Mouse (Mus musculus): ENCODE measurements at regions not wholly inside any gene's neighbourhood (a gene's known extent, or its start where the extent isn't known, plus 50 kb on each side); places are given as distances from the start of the nearest gene placed in this dataset.

DNA sequence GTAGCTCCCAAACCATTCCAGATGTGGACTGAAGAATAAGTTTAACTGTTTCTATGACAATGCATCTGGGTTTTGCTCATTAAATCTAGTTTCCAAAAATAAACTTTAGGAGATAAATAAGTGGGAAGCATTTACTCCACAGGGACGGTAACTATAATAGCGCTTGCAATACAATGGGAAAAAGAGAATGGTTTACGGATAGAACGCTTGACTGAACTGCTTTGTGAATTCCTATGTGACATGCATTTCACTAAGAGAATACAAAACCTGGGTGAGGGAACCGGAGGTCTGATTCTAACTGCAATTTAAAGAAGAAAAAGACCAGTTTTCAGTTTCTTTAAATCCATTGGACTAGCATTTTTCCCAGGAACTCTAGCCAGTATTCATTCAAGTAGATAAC is 704.1 kb upstream of the Marcks start:
- WGBS (ENCODE audit: insufficient replicate concordance) = 80% methylated on average over 5 of the region's 5 CpGs
- H3K27me3 ChIP-seq (ENCODE audit: insufficient read depth, low read length) = no peaks in the 10 kb centered on the region
- no peak for ATAC-seq

DNA sequence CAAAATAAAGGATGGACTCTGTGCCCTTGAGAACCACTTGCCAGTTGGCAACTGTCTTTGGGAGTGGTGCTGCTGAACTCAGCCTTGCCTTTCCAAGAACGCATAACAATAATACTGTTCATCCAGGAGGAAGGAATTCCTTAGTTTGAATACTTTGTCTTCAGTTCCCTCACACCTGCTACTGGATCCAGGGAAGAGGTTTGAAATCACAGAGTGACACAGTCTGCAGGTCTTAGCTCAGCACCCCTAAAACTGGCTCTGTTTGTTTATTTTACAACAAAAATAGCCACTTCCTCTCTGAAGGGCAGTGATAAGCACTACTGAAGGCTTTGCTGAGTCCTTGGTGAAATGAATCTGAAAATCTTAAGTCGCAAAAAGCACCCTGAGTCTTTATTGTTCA is 703.1 kb upstream of the Marcks start:
- 50% methylated on average over 2 of the region's 2 CpGs for WGBS (ENCODE audit: insufficient replicate concordance)
- no peaks in the 10 kb centered on the region for H3K9me3 ChIP-seq (ENCODE audit: low read length)
- DNase-seq = no peak
- no peak overlapping the region for H3K4me3 ChIP-seq (ENCODE audit: low read depth, low read length)
- H3K4me1 ChIP-seq (ENCODE audit: insufficient read depth) = no peaks in the 10 kb centered on the region
- H3K27ac ChIP-seq (ENCODE audit: low read depth) = no peak overlapping the region
- ATAC-seq = no peak
- H3K9ac ChIP-seq (replicated peaks) = no peak overlapping the region
- no peaks in the 10 kb centered on the region for H3K27me3 ChIP-seq (ENCODE audit: insufficient read depth, low read length)
- H3K36me3 ChIP-seq (replicated peaks; ENCODE audit: insufficient read depth, low read length) = no peaks in the 10 kb centered on the region
- TF ChIP-seq CTCF (IDR thresholded peaks at IDR 0.05; ENCODE audit: low read depth) (no peak), EP300 (IDR thresholded peaks at IDR 0.05; ENCODE audit: low read depth) (no peak)
- H3K4me2 ChIP-seq (ENCODE audit: low read depth, low read length) = no peak overlapping the region

More for the DNA sequence above, 704.1 kb upstream of the Marcks start:
- Histone ChIP-seq H3K36me3 (replicated peaks; ENCODE audit: insufficient read depth, low read length) (no peaks in the 10 kb centered on the region), H3K9me3 (ENCODE audit: low read length) (no peaks in the 10 kb centered on the region), H3K9ac (replicated peaks) (no peak overlapping the region), H3K4me1 (ENCODE audit: insufficient read depth) (no peaks in the 10 kb centered on the region), H3K4me3 (ENCODE audit: low read depth, low read length) (no peak overlapping the region), H3K4me2 (ENCODE audit: low read depth, low read length) (no peak overlapping the region), H3K27ac (ENCODE audit: low read depth) (no peak overlapping the region)
- DNase-seq = no peak
- no peak for TF ChIP-seq EP300 (IDR thresholded peaks at IDR 0.05; ENCODE audit: low read depth)
- TF ChIP-seq CTCF (IDR thresholded peaks at IDR 0.05; ENCODE audit: low read depth) = no peak

DNA sequence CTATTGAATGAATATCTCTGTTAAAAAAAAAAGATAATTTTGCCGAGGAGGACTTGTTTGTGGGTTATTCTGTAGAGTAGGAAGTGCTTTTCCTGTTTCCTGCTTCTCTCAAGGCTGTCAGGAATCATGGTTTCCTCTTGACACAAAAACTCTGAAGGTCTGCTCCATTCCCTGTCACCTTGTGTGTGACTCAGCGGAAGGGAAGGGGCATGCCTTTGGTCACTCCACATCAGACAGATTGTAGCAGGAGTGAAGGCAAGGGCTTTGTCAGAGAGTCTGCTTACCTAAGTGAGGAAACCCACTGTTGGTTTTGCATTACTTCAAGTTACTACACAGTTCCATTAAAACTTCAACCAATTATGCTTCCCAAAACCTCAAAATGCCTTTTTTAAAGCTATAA is 699.0 kb upstream of the Marcks start:
- TF ChIP-seq EP300 (IDR thresholded peaks at IDR 0.05; ENCODE audit: low read depth) (0 out of 2 replicates have a peak, but pooled peaks have one; percentile 26), CTCF (IDR thresholded peaks at IDR 0.05; ENCODE audit: low read depth) (no peak)
- 43% methylated on average over 2 of the region's 2 CpGs for WGBS (ENCODE audit: insufficient replicate concordance)
- H3K36me3 ChIP-seq (replicated peaks; ENCODE audit: insufficient read depth, low read length) = no peaks in the 10 kb centered on the region
- H3K4me2 ChIP-seq (ENCODE audit: low read depth, low read length) = no peak overlapping the region
- H3K9ac ChIP-seq (replicated peaks) = no peak overlapping the region
- H3K27me3 ChIP-seq (ENCODE audit: insufficient read depth, low read length) = no peaks in the 10 kb centered on the region
- no peak overlapping the region for H3K4me3 ChIP-seq (ENCODE audit: low read depth, low read length)
- no peak for DNase-seq
- ATAC-seq = no peak
- H3K9me3 ChIP-seq (ENCODE audit: low read length) = no peaks in the 10 kb centered on the region
- H3K4me1 ChIP-seq (ENCODE audit: insufficient read depth) = no peaks in the 10 kb centered on the region
- H3K27ac ChIP-seq (ENCODE audit: low read depth) = no peak overlapping the region; the same call in 1 of the 2 replicates

DNA sequence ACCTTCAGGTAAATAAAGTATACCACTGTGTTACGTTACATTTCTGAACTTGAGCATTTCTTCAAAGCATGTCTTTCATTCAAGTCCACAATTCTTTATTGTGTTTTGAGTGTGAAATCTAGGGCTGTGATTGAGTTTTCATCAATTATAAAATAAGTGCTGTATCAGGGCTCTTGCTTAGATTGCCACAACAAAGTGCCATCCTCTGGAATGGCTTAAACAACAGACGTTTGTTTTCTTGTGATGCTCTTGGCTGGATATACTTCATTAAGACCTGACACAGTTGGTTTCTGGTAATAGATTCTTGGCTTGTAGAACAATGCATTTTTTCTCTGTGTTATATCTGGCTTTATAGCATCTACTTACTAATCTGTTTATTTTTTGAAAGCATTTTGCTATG is 674.3 kb upstream of the Marcks start:
- DNase-seq = no peak
- H3K9me3 ChIP-seq (ENCODE audit: low read length) = no peaks in the 10 kb centered on the region
- no peak overlapping the region for H3K27ac ChIP-seq (ENCODE audit: low read depth)
- H3K4me1 ChIP-seq (ENCODE audit: insufficient read depth) = no peaks in the 10 kb centered on the region
- H3K9ac ChIP-seq (replicated peaks) = no peak overlapping the region
- H3K4me2 ChIP-seq (ENCODE audit: low read depth, low read length) = no peak overlapping the region
- no peak overlapping the region for H3K4me3 ChIP-seq (ENCODE audit: low read depth, low read length)
- no peaks in the 10 kb centered on the region for H3K36me3 ChIP-seq (replicated peaks; ENCODE audit: insufficient read depth, low read length)
- WGBS (ENCODE audit: insufficient replicate concordance) = 76% methylated on average over 2 of the region's 2 CpGs
- ATAC-seq = no peak
- TF ChIP-seq CTCF (IDR thresholded peaks at IDR 0.05; ENCODE audit: low read depth) (no peak), EP300 (IDR thresholded peaks at IDR 0.05; ENCODE audit: low read depth) (no peak)
- no peaks in the 10 kb centered on the region for H3K27me3 ChIP-seq (ENCODE audit: insufficient read depth, low read length)

DNA sequence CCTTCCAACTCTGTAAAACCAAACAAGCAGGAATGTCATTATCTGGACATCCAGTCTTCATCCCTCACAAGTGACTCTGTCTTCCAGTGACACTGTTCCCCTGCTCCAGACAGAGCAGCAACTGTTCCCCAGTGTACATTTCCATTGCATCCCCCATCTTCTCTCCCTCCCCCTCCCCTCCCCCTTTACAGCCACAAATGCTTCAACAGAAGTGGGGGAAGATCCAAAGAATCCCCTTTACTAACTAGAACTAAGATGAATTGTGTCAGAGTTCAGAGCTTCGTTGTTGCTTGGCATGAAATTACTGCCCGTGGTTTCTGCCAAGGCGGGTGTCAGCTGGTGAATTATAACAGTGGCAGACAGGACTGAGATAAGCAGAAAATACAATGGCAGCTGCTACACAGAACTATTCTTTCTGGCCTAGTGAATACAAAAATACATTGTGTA is 673.7 kb upstream of the Marcks start:
- Histone ChIP-seq H3K9me3 (ENCODE audit: low read length) (no peaks in the 10 kb centered on the region), H3K27ac (ENCODE audit: low read depth) (no peak overlapping the region), H3K4me3 (ENCODE audit: low read depth, low read length) (no peak overlapping the region), H3K27me3 (ENCODE audit: insufficient read depth, low read length) (no peaks in the 10 kb centered on the region), H3K4me2 (ENCODE audit: low read depth, low read length) (no peak overlapping the region), H3K4me1 (ENCODE audit: insufficient read depth) (no peaks in the 10 kb centered on the region), H3K36me3 (replicated peaks; ENCODE audit: insufficient read depth, low read length) (no peaks in the 10 kb centered on the region), H3K9ac (replicated peaks) (no peak overlapping the region)
- ATAC-seq = no peak
- TF ChIP-seq EP300 (IDR thresholded peaks at IDR 0.05; ENCODE audit: low read depth) = no peak
- TF ChIP-seq CTCF (IDR thresholded peaks at IDR 0.05; ENCODE audit: low read depth) = no peak
- WGBS (ENCODE audit: insufficient replicate concordance) = 49% methylated on average over 3 of the region's 3 CpGs
- DNase-seq = no peak

DNA sequence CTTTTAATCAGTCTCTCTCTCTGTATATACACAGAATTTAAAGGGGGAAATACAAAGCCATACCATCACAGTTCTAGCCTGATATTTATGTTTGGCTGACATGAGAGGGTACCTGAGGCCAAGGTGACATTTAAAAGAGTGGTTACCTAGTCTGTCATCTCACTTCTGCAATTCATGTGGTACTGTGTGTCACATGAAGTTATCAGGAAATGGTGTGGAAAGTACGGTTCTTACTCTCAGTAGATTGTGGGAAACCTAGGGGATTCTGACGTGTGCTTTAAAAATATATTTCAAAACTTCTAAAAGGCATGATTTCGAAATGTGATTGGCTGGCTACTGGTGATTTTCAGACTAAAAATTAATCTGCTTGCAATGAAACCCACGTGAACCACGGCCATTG is 673.1 kb upstream of the Marcks start:
- TF ChIP-seq EP300 (IDR thresholded peaks at IDR 0.05; ENCODE audit: low read depth) = no peak
- TF ChIP-seq CTCF (IDR thresholded peaks at IDR 0.05; ENCODE audit: low read depth) = no peak
- 54% methylated on average over 5 of the region's 5 CpGs for WGBS (ENCODE audit: insufficient replicate concordance)
- DNase-seq (no peak), ATAC-seq (no peak)
- Histone ChIP-seq H3K4me2 (ENCODE audit: low read depth, low read length) (no peak overlapping the region), H3K4me1 (ENCODE audit: insufficient read depth) (no peaks in the 10 kb centered on the region), H3K36me3 (replicated peaks; ENCODE audit: insufficient read depth, low read length) (no peaks in the 10 kb centered on the region), H3K27me3 (ENCODE audit: insufficient read depth, low read length) (no peaks in the 10 kb centered on the region), H3K9me3 (ENCODE audit: low read length) (no peaks in the 10 kb centered on the region), H3K27ac (ENCODE audit: low read depth) (no peak overlapping the region), H3K4me3 (ENCODE audit: low read depth, low read length) (no peak overlapping the region), H3K9ac (replicated peaks) (no peak overlapping the region)

DNA sequence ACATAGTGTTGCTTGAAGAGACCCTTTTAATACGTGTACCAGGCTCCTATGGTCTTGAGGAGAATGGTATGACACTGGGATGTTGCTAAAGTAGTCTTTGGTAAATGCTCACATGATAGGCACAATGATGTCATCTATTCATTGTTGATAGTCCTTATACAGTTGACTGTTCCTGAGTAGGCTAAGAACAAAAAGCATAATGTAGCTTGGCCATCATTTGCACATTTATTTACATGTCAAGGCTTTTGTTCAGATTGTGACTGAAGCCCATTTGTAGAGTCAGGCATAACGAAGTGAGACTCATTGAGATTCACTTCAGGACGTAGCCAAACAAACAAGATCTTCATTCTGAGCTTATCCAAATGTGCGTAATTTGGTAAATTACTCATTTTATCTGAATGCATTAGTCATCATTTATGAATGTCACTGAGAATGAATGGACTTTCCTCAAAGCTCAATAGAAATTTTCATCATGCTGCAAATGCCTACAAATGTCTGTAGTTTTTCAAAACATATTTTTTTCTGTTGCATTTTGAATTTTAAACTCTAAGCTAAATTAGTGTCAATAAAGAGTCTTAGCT is 664.6 kb upstream of the Marcks start:
- 72% methylated on average over 4 of the region's 4 CpGs for WGBS (ENCODE audit: insufficient replicate concordance)

More for the DNA sequence above, 664.6 kb upstream of the Marcks start:
- Histone ChIP-seq H3K4me2 (ENCODE audit: low read depth, low read length) (no peak overlapping the region), H3K4me1 (ENCODE audit: insufficient read depth) (no peaks in the 10 kb centered on the region), H3K4me3 (ENCODE audit: low read depth, low read length) (no peak overlapping the region), H3K27ac (ENCODE audit: low read depth) (no peak overlapping the region), H3K9ac (replicated peaks) (no peak overlapping the region), H3K9me3 (ENCODE audit: low read length) (no peaks in the 10 kb centered on the region), H3K27me3 (ENCODE audit: insufficient read depth, low read length) (no peaks in the 10 kb centered on the region), H3K36me3 (replicated peaks; ENCODE audit: insufficient read depth, low read length) (no peaks in the 10 kb centered on the region)
- no peak for ATAC-seq
- DNase-seq = no peak
- TF ChIP-seq EP300 (IDR thresholded peaks at IDR 0.05; ENCODE audit: low read depth) (no peak), CTCF (IDR thresholded peaks at IDR 0.05; ENCODE audit: low read depth) (no peak)
